Mouse (Mus musculus) spleen, postnatal 36 days (tissue): ENCODE data around the gene Slc25a22.

Source experiments
- DNase-seq, 2 experiments: peaks; one replicate each; pipeline ENCODE4 v3.0.0; 2022; ENCODE audit warnings: low spot score in 2 of 2, mixed read lengths in 1 of 2

Slc25a22 gene

GRCm38 (mm10) chr7:141437178-141438120 lies at the start of gene Slc25a22:
Gene Slc25a22 (minus strand): TSS chr7:141437892.
- peak; percentile 81 for DNase-seq

- no peak for DNase-seq
Observed at GRCm38 (mm10) chr7:141487141-141487540, 49.4 kb upstream of the Slc25a22 start.

- no peak for DNase-seq
Observed at GRCm38 (mm10) chr7:141486239-141486638, 48.5 kb upstream of the Slc25a22 start.

GRCm38 (mm10) chr7:141485606-141486005 lies 47.9 kb upstream of the Slc25a22 start:
- no peak for DNase-seq

- DNase-seq, result no peak
Observed at GRCm38 (mm10) chr7:141485186-141485585, 47.5 kb upstream of the Slc25a22 start.

GRCm38 (mm10) chr7:141484186-141485120 lies 46.8 kb upstream of the Slc25a22 start:
- DNase-seq, result no peak

- no peak for DNase-seq
Observed at GRCm38 (mm10) chr7:141483114-141483653, 45.5 kb upstream of the Slc25a22 start.

- DNase-seq, result no peak
Observed at GRCm38 (mm10) chr7:141482531-141483024, 44.9 kb upstream of the Slc25a22 start.

GRCm38 (mm10) chr7:141481498-141482401 lies 44.1 kb upstream of the Slc25a22 start:
- DNase-seq, result peak in 1 of 2 experiments; percentile 50

- DNase-seq, result peak; percentile 82 to 83
Observed at GRCm38 (mm10) chr7:141480842-141481497, 43.3 kb upstream of the Slc25a22 start.

- DNase-seq, result no peak
Observed at GRCm38 (mm10) chr7:141478270-141478748, 40.6 kb upstream of the Slc25a22 start.

- no peak for DNase-seq
Observed at GRCm38 (mm10) chr7:141477578-141478269, 40.0 kb upstream of the Slc25a22 start.

GRCm38 (mm10) chr7:141476981-141477370 lies 39.3 kb upstream of the Slc25a22 start:
- DNase-seq, result no peak

- peak; percentile 59 for DNase-seq
Observed at GRCm38 (mm10) chr7:141476226-141476980, 38.7 kb upstream of the Slc25a22 start.

GRCm38 (mm10) chr7:141475805-141476158 lies 38.1 kb upstream of the Slc25a22 start:
- DNase-seq, result no peak

- DNase-seq, result peak; percentile 76 to 79
Observed at GRCm38 (mm10) chr7:141475011-141475804, 37.5 kb upstream of the Slc25a22 start, which contains the start of the genes Polr2l and Tspan4. Gene Polr2l (minus strand): TSS chr7:141475132. Gene Tspan4 (plus strand): TSS chr7:141475240.

- no peak for DNase-seq
Observed at GRCm38 (mm10) chr7:141474160-141474559, 36.5 kb upstream of the Slc25a22 start.

GRCm38 (mm10) chr7:141472763-141473162 lies 35.1 kb upstream of the Slc25a22 start:
- no peak for DNase-seq
